Mouse (Mus musculus): ENCODE data around the gene Pgrmc1. TPM values are rescaled to one million over a fixed set of nuclear protein-coding genes. Genes with fewer than 3 reads are reported as not detected.
A peak's percentile ranks its signal among the peaks of the same experiment; 100 is the strongest.

Pgrmc1 gene
- polyA plus RNA-seq, 1 experiment from 2014 or later = 587 TPM

DNA sequence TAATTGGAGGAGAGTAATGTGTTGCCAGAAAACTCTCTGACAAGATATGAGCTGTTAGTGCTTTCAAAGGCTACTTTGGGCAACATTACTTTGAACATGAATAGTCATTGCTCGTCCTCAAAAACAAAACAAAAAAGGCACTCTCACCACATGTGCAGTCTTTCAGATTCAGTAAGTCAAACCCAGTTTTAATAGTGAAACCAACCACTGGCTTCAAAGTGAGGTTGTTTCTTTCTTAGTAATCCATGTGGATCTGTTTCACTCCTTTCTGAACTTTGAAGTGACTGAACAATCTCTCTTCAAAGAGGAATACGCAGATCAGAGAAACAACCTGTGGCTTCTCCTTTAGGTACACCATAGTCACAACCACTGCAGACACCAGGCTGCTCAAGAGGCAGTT, 11.1 kb downstream of the Pgrmc1 start:
- 88% methylated on average over 2 of the region's 2 CpGs for WGBS
- Histone ChIP-seq H3K27ac (no peak overlapping the region), H3K4me2 (no peak overlapping the region), H3K9ac (no peak overlapping the region), H3K4me1 (replicated peaks) (no peaks in the 10 kb centered on the region), H3K4me3 (no peak overlapping the region), H3K9me3 (no peaks in the 10 kb centered on the region), H3K27me3 (no peaks in the 10 kb centered on the region), H3K36me3 (peaks cover 33% of the 10 kb centered on the region)
- no peak for ATAC-seq (ENCODE audit: low FRiP score)

DNA sequence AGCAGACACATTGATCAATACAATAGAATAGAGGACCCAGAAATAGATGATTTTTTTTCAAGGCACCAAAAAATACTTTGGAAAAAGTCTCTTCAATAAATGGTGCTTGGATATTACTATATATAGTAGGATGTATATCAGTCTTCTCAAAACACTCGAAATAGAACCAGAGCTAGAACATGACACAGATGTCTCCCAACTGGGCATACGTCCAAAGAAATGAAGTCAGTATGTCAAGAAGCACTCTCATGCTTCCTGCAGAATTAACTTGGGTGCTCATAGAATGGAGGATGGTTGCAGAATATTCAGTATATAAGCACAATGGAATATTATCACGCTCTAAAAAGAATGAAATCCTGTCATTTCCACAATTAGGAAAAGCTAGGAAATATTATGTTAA, 30.1 kb downstream of the Pgrmc1 start:
- WGBS = 77% methylated on average over 3 of the region's 3 CpGs
- no peaks in the 10 kb centered on the region for H3K4me1 ChIP-seq (replicated peaks)

GRCm38 (mm10) chrX:36630771-36631170, 32.8 kb downstream of the Pgrmc1 start:
- H3K27ac ChIP-seq = no peak overlapping the region
- WGBS = 6% methylated on average over 1 of the region's 1 CpGs
- H3K4me1 ChIP-seq (replicated peaks) = no peaks in the 10 kb centered on the region
- no peak overlapping the region for H3K4me3 ChIP-seq
- H3K4me2 ChIP-seq = no peak overlapping the region
- H3K9me3 ChIP-seq = no peaks in the 10 kb centered on the region
- no peaks in the 10 kb centered on the region for H3K36me3 ChIP-seq
- no peak overlapping the region for H3K9ac ChIP-seq
- no peaks in the 10 kb centered on the region for H3K27me3 ChIP-seq
- ATAC-seq (ENCODE audit: low FRiP score) = no peak

More for the DNA sequence above, 30.1 kb downstream of the Pgrmc1 start:
- Histone ChIP-seq H3K9me3 (no peaks in the 10 kb centered on the region), H3K27me3 (no peaks in the 10 kb centered on the region), H3K4me3 (no peak overlapping the region), H3K9ac (no peak overlapping the region), H3K27ac (no peak overlapping the region), H3K36me3 (no peaks in the 10 kb centered on the region), H3K4me2 (no peak overlapping the region)
- no peak for ATAC-seq (ENCODE audit: low FRiP score)

- H3K4me2 ChIP-seq = no peak overlapping the region
- H3K36me3 ChIP-seq = no peaks in the 10 kb centered on the region
- WGBS = 88% methylated on average over 6 of the region's 6 CpGs
- H3K27me3 ChIP-seq = no peaks in the 10 kb centered on the region
- no peaks in the 10 kb centered on the region for H3K9me3 ChIP-seq
- no peak overlapping the region for H3K27ac ChIP-seq
- ATAC-seq (ENCODE audit: low FRiP score) = no peak
- peaks cover 9% of the 10 kb centered on the region for H3K4me1 ChIP-seq (replicated peaks)
- H3K4me3 ChIP-seq = no peak overlapping the region
- H3K9ac ChIP-seq = no peak overlapping the region
These were observed 42.0 kb downstream of the Pgrmc1 start for GRCm38 (mm10) chrX:36640046-36640445.

DNA sequence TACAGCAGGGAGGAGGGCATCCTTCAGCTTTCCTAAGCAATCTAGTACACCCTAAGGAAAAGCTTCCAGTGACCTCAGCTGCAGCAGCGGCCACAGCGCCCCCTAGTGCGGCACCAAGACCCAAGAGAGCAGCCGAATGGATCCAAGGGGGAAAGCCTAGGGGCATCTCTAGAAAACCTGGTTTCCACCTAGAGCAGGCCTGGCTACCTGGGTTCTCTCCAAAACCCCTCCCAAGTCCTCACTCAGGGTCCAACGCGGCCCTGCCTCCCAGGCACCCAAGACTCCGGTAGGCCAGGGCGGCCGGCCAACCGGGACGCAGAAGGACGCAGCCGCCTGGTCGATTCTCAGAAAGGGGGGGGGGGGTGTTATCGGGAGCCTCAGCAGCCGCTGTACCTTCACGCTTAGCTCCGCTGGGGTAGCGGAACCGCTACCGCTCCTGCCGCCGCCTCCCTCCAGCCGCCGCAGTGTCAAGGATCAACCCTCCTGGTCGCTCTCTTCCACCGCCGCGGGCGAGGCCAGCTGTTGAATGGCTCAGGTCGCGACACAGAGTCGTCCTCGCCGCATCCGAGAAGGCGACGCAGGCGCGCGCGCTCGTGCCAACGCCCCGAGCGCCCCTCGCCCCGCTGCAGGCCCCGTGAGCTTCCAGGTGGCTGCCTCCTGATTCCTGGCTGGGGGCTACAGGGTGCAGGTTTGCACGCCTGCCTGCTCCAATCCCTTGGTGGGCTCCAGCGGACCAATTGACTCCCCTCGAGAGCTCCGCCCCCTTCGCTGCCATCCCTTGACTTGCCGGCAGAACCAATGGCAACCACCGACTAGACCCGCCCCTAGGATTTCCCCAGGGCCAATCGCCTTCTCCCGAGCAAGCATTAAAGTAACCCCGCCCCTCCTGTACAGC, 46.9 kb downstream of the Pgrmc1 start, which contains the start of gene Akap17b:
Gene Akap17b (minus strand): TSS at position 739 of the 895 bp plus-strand sequence.
- Histone ChIP-seq H3K4me1 (replicated peaks) (peaks cover 9% of the 10 kb centered on the region), H3K36me3 (no peaks in the 10 kb centered on the region), H3K4me2 (peak within 1 kb of the TSS; percentile 52), H3K4me3 (peak within 1 kb of the TSS; percentile 61), H3K9me3 (no peaks in the 10 kb centered on the region), H3K27ac (peak within 1 kb of the TSS; percentile 89), H3K27me3 (no peaks in the 10 kb centered on the region), H3K9ac (peak within 1 kb of the TSS; percentile 74)
- 22% methylated on average over 39 of the region's 60 CpGs for WGBS
- ATAC-seq (ENCODE audit: low FRiP score) = peak; percentile 96

Other genes with a start within 250 kb of the Pgrmc1 start
- gene Gm6268, start 196.9 kb upstream of the Pgrmc1 start, polyA plus RNA-seq (2015; fragmentation: Nextera tagmentation; extraction: Ambion mirVana) = not detected in 2 replicates
- gene Gm14569, start 106.4 kb upstream of the Pgrmc1 start, polyA plus RNA-seq (2015; fragmentation: Nextera tagmentation; extraction: Ambion mirVana) = not detected in 2 replicates
- gene Akap17b, start 47.2 kb downstream of the Pgrmc1 start, polyA plus RNA-seq (2015; fragmentation: Nextera tagmentation; extraction: Ambion mirVana) = 5.6 TPM in 2 replicates
- gene Slc25a43, start 145.5 kb downstream of the Pgrmc1 start, polyA plus RNA-seq (2015; fragmentation: Nextera tagmentation; extraction: Ambion mirVana) = 0.85 and 0.92 TPM in 2 replicates
- 568 and 574 TPM in 2 replicates for gene Slc25a5, start 197.4 kb downstream of the Pgrmc1 start, polyA plus RNA-seq (2015; fragmentation: Nextera tagmentation; extraction: Ambion mirVana)